Mouse (Mus musculus) inflammation-experienced regulatory T-cells, adult 16 weeks (primary cell): Measurements from ENCODE around the gene Atp4b. TPM values are rescaled to one million over a fixed set of nuclear protein-coding genes. Genes with fewer than 3 reads are reported as not detected.

Source experiments
- polyA plus RNA-seq: library from polyadenylated mRNA; unstranded; fragments of 100-300 nt; shearing (Covaris generic); gene quantifications from one replicate; pipeline ENCODE4 v1.2.1, GENCODE M21; 2017

Gene Atp4b
- polyA plus RNA-seq: not detected

GRCm38 (mm10) chr8:13396725-13397124 lies at the start of gene Atp4b:
TSS of gene Atp4b (minus strand) at chr8:13396825.

GRCm38 (mm10) chr8:13434889-13435288 lies 38.3 kb upstream of the Atp4b start, which contains the start of gene Tmem255b:
TSS of gene Tmem255b (plus strand) at chr8:13435189.

GRCm38 (mm10) chr8:13404666-13405131 lies 8.1 kb upstream of the Atp4b start, which contains the start of gene Grk1:
TSS of gene Grk1 (plus strand) at chr8:13405081.

GRCm38 (mm10) chr8:13338255-13338860 lies 58.3 kb downstream of the Atp4b start, which contains the start of gene Tfdp1:
TSS of gene Tfdp1 (plus strand) at chr8:13338751.

Other genes starting within 250 kb of the Atp4b start
- gene Lamp1, start 237.7 kb downstream of the Atp4b start, polyA plus RNA-seq: 10.5 TPM
- 2.2 TPM for gene Grtp1, start 196.2 kb downstream of the Atp4b start, polyA plus RNA-seq
- gene Adprhl1, start 142.7 kb downstream of the Atp4b start, polyA plus RNA-seq: not detected
- 41.9 TPM for gene Dcun1d2, start 108.7 kb downstream of the Atp4b start, polyA plus RNA-seq
- 39.4 TPM for gene Tmco3, start 108.6 kb downstream of the Atp4b start, polyA plus RNA-seq
- gene Tfdp1, start 58.1 kb downstream of the Atp4b start, polyA plus RNA-seq: 48.0 TPM
- gene Grk1, start 8.3 kb upstream of the Atp4b start, polyA plus RNA-seq: not detected
- gene Tmem255b, start 38.4 kb upstream of the Atp4b start, polyA plus RNA-seq: not detected
- gene Gas6, start 97.7 kb upstream of the Atp4b start, polyA plus RNA-seq: not detected
- not detected for gene 1700029H14Rik, start 165.6 kb upstream of the Atp4b start, polyA plus RNA-seq